ENCODE assay signal across 8 mouse cellular contexts in genomic region chr8:61403266-61404177, GRCm38 (mm10).
DNase-seq lines count a peak whose midpoint lies in the region; ATAC-seq lines count a peak whose summit lies in the region.

No protein-coding gene starts in this region.

- H3K4me2 ChIP-seq in lung, embryonic 15.5 days, result no peak overlapping the region
- H3K4me2 ChIP-seq in hindbrain, embryonic 14.5 days (replicated peaks), result no peak overlapping the region
- no peak overlapping the region for H3K4me2 ChIP-seq in liver, embryonic 13.5 days

- no peak for DNase-seq in lung, postnatal 25 days (ENCODE audit: low spot score)
- DNase-seq in hindbrain, embryonic 14.5 days (ENCODE audit: low spot score), result peak; percentile 52
- no peak for DNase-seq in liver, embryonic 13.5 days
- DNase-seq in testis, postnatal 10 days (ENCODE audit: low spot score), result peak; percentile 52
- DNase-seq in left cerebral cortex, postnatal 36 days (ENCODE audit: low spot score in 2 of 2), result no peak
- no peak for DNase-seq in urinary bladder, adult 18-20 months (ENCODE audit: low spot score in 2 of 2)
- DNase-seq in cerebellum, postnatal 25 days, result no peak

- H3K36me3 ChIP-seq in lung, embryonic 15.5 days, result no peaks in the 10 kb centered on the region
- no peaks in the 10 kb centered on the region for H3K36me3 ChIP-seq in hindbrain, embryonic 14.5 days (replicated peaks; ENCODE audit: control insufficient read depth, insufficient read depth)
- no peaks in the 10 kb centered on the region for H3K36me3 ChIP-seq in liver, embryonic 13.5 days

- no peak overlapping the region for H3K27ac ChIP-seq in lung, embryonic 15.5 days
- peak overlapping the region; percentile 76 for H3K27ac ChIP-seq in hindbrain, embryonic 14.5 days
- H3K27ac ChIP-seq in liver, embryonic 13.5 days, result no peak overlapping the region; the same call in none of the 2 replicates

- H3K27me3 ChIP-seq in lung, embryonic 15.5 days, result no peaks in the 10 kb centered on the region
- H3K27me3 ChIP-seq in hindbrain, embryonic 14.5 days (ENCODE audit: control insufficient read depth, insufficient read depth, low read length), result no peaks in the 10 kb centered on the region
- H3K27me3 ChIP-seq in liver, embryonic 13.5 days, result no peaks in the 10 kb centered on the region

- intact Hi-C loops in left cerebral cortex, postnatal 36 days (cut with DNase I), result no loop called here

- 14% methylated on average over 6 of the region's 6 CpGs for WGBS in lung, embryonic 15.5 days
- 4% methylated on average over 6 of the region's 6 CpGs for WGBS in hindbrain, embryonic 14.5 days
- WGBS in liver, embryonic 13.5 days (ENCODE audit: insufficient replicate concordance), result 44% methylated on average over 6 of the region's 6 CpGs

- no peak overlapping the region for H3K4me3 ChIP-seq in lung, embryonic 15.5 days
- no peak overlapping the region for H3K4me3 ChIP-seq in hindbrain, embryonic 14.5 days (replicated peaks; ENCODE audit: low read length)
- H3K4me3 ChIP-seq in liver, embryonic 13.5 days (replicated peaks), result no peak overlapping the region

- H3K9me3 ChIP-seq in lung, embryonic 15.5 days, result no peaks in the 10 kb centered on the region
- no peaks in the 10 kb centered on the region for H3K9me3 ChIP-seq in hindbrain, embryonic 14.5 days (ENCODE audit: control insufficient read depth, low read length)
- no peaks in the 10 kb centered on the region for H3K9me3 ChIP-seq in liver, embryonic 13.5 days (replicated peaks)

- no peak overlapping the region for H3K9ac ChIP-seq in lung, embryonic 15.5 days
- peak overlapping the region; percentile 24; the same call in 1 of the 2 replicates for H3K9ac ChIP-seq in hindbrain, embryonic 14.5 days
- no peak overlapping the region for H3K9ac ChIP-seq in liver, embryonic 13.5 days

- H3K4me1 ChIP-seq in lung, embryonic 15.5 days, result peaks cover 23% of the 10 kb centered on the region
- H3K4me1 ChIP-seq in hindbrain, embryonic 14.5 days (replicated peaks; ENCODE audit: control insufficient read depth, insufficient read depth, low read length), result peaks cover 15% of the 10 kb centered on the region
- H3K4me1 ChIP-seq in liver, embryonic 13.5 days (replicated peaks), result no peaks in the 10 kb centered on the region

- ATAC-seq in lung, embryonic 15.5 days (ENCODE audit: borderline replicate concordance, extremely low read depth, low FRiP score, low TSS enrichment), result peak; percentile 54; the same call in 1 of the 2 replicates
- ATAC-seq in hindbrain, embryonic 14.5 days (ENCODE audit: low FRiP score), result peak; percentile 83
- peak; percentile 29 for ATAC-seq in liver, embryonic 13.5 days (ENCODE audit: low read depth)

Comparison
In these comparisons a context has a peak if more than half of its experiments do, and no peak if none do; other contexts are left out.
1. ATAC-seq: peak in every context shown above with its lines; median percentile 83 in hindbrain, embryonic 14.5 days; 54 in lung, embryonic 15.5 days; 29 in liver, embryonic 13.5 days.
2. DNase-seq: peak in hindbrain, embryonic 14.5 days (single experiment) and testis, postnatal 10 days (single experiment); none in lung, postnatal 25 days (single experiment), liver, embryonic 13.5 days (single experiment), left cerebral cortex, postnatal 36 days (0 of 2), urinary bladder, adult 18-20 months (0 of 2) and cerebellum, postnatal 25 days (0 of 2).